Mouse (Mus musculus): ENCODE data around the gene Gm1123.

The Gm1123 gene

DNA sequence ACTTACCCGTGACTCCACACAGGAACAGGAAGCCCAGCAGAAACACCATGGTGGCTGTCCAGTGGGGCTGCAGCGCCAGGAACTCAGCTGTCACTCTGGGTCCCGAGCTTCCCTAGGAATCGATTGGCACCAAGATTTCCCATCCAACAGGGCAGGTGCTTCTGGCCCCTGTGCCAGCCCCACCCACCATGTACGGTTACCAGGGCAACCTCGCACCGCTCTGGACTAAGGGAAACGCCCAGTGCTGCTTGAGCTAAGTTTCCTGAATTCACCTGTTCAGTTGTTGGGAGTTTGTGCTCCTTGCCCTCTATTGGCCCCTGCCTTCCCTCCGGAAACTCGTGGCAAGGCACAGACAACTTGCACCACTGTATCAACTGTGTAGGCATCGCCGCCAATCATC lies at the start of gene Gm1123:
TSS of gene Gm1123 (minus strand) at position 141 of the 400 bp plus-strand sequence.
- no peak for DNase-seq (ENCODE audit: low spot score)

DNA sequence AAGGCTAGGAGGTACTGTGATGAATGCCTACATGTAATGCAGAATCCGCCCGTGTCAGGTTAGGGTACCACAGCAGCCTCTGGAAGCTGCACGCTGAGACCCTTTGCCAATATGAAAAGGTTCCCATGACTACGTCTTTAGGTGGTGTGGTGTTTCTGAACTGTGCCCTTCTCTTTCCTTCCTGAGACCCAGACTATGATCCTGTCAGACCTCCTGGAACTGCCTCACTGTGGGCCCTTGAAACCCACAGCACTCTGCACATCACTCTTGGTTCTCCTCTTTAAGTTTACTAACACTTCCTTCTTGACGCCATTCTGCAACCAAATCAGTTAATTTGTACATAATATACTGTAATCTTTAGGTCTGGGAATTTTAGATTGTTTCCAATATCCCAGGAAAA lies 46.2 kb upstream of the Gm1123 start:
- DNase-seq (ENCODE audit: low spot score): no peak

DNA sequence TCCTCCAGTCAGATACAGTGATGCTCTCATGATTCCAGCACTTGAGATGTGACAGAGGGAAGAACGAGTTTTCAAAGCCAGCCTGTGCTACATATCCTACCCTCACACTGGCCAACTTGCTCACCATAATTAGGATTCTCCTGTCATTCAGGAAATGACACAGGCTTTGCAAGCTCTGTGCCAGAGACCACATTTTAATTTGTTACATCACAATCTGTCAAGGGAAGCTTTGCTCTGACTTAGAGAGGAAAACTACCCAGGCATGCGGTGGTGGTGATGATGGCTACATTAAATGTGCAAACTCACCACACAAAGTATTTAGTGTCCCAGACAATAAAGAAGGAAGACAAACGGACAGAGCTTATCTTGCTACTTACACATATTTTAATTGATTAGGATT lies 45.8 kb upstream of the Gm1123 start:
- no peak for DNase-seq (ENCODE audit: low spot score)

DNA sequence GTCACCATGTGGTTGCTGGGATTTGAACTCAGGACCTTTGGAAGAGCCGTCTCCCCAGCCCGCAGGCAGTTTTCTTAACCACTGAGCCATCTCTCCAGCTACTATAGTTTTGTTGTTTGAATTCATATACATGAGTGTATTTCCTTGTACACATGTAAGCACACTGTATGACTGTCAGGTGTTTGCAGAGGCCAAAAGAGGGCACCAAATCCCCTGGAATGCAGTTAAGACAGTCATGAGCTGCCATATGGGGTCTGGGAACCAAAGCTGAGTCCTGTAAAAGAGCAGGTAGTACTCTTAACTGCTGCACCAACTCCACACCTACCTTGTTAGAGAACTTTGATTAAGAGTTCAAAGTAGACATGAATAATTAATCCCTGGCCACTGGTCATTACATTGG lies 45.1 kb upstream of the Gm1123 start:
- no peak for DNase-seq (ENCODE audit: low spot score)

DNA sequence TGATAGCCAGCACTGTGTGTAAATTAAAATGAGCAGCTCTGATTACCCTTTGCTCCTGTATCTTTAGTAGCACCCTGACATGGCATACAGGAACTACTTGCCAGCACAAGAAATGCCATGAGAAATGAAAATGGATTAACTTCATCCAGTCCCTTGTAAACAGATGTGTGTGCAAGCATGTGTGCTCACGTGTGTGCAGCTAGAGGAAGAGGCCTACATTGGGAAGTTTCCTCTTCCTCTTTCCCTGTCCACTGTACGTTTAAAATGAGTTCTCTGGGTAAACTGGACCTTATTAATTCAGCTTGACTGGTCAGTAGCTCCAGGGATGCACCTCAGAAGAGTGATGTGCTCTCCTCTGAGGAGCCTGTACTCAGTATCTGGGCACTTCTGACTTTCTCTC lies 38.9 kb upstream of the Gm1123 start:
- no peak for DNase-seq (ENCODE audit: low spot score)

DNA sequence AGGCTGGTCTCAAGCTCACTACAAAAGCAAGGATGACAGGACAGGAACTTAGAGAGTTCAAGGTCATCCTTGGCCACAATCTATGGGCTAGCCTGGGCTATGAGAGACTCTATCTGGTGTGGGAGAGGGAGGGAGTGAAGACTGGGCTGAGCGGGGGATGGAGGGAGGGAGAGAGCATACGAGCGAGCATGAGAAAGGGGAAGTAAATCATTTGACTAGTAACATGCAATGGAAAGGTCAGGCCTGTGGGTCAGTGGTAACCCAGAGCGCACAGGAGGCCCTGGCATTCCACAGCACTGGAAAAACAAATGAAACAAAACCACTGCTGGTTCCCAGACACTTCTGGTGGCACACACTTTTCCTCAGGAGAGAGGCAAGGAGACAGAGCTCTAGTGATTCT lies 37.0 kb upstream of the Gm1123 start:
- DNase-seq (ENCODE audit: low spot score): no peak

DNA sequence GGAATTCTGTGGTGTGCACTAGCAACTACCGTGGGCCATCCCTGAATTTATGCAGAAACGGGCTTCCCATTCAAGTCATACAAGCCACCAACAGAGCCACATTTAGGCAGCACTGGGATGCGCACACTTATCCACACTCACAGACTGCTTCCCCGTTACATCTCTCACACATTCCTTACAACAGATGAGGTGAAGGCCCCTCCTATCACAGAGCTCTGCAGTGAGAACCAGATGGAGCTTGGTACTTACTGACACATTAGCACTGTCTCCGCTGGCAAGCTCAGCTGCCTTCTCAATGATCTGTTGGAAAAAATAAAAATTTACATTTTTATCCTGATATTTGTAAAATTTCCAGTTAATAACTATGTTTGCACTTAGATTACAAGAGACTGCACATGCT lies 29.8 kb upstream of the Gm1123 start:
- DNase-seq (ENCODE audit: low spot score): no peak

DNA sequence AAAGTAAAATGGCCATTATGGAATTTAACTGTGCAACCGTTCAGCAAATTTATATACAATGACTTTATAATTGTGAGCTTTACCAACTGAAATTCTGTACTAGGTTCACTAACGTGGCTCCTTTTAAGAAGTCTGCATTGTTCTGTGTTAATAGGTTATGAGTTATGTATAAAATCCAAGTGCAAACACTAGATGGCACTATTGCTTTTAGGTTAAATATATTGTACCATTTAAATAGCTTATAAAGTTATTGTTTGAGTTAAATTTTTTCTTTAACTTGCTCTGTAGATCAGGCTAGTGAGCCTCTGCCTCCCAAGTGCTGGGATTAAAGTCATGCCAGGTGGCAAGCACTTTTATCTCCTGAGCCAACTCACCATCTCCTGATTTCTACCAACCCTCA lies 28.7 kb upstream of the Gm1123 start:
- no peak for DNase-seq (ENCODE audit: low spot score)

DNA sequence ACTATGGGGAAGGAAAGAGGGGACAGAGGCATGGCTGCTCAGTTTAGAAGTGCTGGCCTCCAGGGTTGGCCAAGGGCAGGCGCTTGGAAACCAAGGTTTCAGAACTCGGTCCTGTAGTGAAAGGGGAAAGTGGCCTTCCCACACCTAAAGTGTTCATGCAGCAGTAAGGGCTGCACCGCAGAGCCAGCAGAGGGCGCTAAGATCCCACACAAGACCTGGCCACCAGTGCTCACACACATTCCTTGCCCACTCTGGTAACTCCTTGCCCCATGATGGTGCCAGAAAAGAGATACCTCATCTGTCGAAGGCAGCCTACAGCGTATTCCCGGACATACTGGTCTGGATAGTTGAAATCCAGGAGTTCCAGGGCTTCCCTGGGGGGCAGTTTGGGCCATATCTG lies 27.0 kb upstream of the Gm1123 start:
- peak; percentile 45 for DNase-seq (ENCODE audit: low spot score)

DNA sequence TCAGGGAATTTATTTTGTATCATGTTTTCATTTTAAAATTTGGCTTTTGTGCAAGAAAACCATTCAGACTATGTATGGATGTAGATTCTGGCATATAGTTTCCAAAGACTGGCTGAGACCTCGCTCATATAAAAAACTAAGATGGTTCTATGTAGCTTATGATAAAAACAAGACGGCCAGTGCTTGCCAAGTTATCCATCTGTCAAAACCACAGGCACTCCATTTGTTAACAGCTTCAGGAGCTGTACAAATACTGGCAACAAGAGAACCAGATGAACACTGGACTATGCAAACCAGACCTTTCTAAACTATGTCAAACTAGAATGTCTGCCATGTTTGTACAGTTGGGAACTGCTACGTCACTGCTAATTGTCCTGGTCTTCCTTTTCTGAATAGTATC lies 22.2 kb upstream of the Gm1123 start:
- DNase-seq (ENCODE audit: low spot score): no peak

DNA sequence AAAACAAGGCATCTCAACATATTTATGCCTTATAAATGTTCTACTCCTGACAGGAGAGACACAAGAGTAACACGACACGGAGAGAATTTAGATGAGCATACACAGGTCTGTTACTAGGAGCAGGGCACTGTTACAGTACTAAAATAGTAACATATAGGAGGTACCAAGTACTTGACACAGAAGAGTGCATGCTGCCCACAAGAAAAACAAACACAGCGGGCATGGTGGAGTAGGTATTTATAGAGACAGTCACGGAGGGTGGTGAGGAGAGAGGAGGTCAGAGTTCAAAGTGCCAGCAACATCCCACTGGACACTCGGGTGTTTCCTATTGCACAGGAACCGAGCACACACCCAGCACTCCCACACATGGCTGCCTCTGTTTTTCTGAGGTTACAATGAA lies 14.2 kb upstream of the Gm1123 start:
- DNase-seq (ENCODE audit: low spot score): no peak

DNA sequence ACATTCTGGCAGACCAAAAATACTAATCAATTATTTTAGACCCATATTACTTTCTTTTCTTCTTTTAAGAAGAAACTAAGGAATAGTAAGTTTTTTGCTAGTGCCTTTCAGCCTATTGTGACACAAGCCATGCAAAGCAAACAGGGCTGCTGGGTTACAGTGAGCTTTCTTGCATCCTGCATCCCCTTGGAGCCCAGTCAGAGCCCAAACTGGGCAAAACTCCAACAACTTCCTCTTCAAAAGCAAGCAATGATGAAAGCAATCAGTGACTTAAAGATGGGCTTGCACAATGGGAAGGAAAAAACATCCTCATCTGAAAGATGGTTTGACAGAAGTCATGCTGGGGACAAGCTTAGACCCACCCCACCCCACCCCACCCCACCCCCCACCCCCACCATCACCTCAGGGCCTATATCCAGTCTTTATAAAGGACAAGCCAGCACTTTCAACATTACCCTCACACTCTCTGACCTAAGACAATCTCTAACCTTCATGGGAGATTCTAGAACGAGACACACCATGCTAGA lies 13.3 kb upstream of the Gm1123 start:
- DNase-seq (ENCODE audit: low spot score): no peak

DNA sequence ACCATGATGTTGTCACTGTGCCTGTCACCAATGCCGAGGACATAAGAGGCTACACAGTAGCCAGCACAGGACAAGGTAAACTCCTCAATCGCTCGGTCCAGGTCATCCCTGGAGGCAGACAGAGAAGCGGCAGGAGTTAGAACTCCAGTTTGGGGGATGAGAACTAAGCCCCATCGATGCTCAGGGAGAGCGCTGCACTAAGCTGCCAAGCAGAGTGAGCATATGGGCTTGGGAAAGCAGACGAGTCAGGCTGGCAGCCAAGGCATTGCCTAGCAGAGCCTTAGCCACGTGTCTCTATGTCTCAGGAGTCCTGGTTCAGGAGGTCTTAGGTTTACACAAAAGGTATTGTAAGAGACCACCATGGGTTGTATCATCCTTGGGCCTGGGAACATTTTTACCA lies 9.2 kb upstream of the Gm1123 start:
- no peak for DNase-seq (ENCODE audit: low spot score)

DNA sequence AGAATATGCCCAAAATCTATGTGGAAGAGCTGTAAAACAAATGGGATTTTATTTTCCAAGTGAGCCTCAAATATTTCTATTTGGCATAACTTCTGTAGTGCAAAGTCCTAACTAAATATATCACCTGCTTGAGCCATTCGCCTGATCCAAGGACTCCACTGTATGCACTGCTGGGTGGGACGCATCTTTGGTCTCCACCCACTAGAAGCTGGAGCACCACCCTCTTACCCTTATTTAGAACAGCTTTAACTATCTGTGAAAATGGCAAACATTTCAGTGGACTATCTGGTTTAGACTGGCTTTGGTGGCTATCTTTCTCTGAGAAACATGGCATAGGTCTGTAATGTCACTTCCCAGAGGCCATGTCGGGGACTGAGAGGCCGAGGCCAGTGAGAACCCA lies 7.1 kb upstream of the Gm1123 start:
- DNase-seq (ENCODE audit: low spot score): no peak

DNA sequence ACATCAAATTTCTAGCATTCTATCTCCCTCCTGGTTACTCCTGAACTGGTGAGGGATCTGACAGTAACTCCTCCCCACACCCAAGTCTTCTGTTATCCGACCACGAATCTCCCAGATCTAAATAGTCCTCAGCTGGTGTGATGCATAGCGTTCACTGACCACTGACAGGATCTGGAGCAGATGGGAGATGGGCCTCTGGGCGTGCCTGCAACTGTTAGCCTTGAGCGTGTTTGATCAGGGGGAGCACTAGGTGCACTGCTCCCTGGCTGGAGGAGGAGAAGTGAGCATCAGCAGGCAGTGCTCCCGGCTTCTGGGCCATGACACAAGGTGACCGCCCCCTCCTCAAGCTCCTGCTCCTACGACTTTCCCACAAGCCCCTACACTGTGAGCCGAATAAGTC lies 6.5 kb upstream of the Gm1123 start:
- DNase-seq (ENCODE audit: low spot score): no peak

DNA sequence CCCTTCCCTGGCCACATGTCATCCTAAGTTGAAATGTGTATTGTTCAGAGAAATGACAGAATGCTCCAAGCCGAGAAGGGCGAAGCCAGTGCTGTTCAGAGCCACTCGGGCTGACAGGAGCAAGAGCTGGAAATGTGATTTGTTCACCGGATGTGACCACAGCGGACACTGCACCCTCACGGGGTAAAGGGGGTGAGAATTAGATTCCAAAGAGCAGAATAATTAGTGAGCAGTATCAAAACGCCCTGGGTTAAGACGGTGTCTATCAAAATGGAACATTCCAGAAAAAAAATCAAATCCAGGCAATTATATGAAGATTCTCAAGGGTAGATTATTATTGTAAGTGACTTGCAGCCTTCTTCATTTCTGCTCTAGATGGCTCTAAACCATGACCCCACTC lies 1.4 kb downstream of the Gm1123 start:
- no peak for DNase-seq (ENCODE audit: low spot score)

DNA sequence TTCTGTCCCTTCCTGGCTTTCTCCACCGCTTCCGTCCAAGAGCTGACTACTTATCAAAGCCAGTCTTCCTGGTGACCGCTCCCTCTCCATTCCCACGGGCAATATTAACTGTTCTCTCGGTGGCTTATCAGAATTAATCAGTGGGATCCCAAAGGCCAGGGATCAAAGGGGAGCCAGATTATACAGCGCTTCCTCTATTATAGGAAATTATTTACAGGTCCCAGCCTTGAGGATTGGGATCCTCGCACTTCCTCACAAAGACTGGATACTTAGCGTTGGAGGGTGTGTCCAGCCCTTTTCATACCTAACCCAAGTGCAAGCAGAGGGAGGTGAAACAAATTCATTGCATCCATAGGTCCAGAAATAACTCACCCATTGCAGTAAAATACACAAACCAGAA lies 3.5 kb downstream of the Gm1123 start:
- no peak for DNase-seq (ENCODE audit: low spot score)

DNA sequence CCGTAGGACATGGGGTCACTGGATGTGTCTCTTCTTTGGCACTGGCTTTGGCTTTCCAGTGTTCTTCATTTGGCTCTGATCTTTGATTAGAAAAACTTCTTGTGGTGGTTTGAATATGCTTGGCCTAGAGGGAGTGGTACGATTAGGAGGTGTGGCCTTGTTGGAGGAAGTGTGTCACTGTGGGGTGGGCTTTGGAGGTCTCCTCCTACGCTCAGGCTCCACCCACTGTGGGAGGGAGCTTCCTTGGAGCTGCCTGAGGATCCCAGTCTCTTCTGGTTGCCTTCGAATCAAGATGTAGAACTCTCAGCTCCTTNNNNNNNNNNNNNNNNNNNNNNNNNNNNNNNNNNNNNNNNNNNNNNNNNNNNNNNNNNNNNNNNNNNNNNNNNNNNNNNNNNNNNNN lies 13.8 kb downstream of the Gm1123 start:
- DNase-seq (ENCODE audit: low spot score): no peak

DNA sequence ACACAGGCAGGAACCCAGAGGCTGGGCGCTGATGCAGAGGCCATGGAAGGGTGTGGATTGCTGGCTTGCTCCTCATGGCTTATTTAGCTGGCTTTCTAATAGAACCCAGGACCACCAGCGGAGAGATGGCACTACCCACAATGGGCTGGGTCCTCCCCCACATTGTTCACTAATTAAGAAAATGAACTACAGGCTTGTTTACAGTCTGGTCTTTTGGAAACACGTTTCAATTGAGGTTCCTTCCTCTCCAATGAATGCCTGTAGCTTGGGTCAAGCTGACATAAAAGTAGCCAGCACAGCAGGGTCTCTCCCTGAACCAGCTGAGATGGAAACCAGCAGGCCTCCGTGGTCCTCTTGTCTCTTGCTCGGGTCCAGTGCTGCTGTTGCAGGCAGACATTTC lies 14.3 kb downstream of the Gm1123 start:
- no peak for DNase-seq (ENCODE audit: low spot score)

DNA sequence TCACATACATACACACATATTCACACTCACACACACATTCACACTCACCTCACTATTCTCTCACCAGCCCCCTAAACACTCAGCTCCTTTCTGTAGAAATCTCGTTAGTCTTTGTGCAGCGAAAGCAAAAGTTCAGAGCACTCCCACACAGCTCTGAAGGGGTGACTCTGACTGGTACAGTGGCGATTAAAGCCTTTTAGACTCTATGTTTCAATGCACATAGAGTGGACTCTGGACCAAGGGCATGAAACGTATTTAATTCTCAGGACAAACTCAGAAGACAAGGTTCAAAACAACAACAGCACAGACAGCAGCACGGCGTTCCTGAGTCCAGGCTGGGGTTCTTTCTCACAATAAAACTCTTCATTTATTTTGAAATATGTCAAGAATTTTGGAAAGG lies 17.8 kb downstream of the Gm1123 start:
- no peak for DNase-seq (ENCODE audit: low spot score)

DNA sequence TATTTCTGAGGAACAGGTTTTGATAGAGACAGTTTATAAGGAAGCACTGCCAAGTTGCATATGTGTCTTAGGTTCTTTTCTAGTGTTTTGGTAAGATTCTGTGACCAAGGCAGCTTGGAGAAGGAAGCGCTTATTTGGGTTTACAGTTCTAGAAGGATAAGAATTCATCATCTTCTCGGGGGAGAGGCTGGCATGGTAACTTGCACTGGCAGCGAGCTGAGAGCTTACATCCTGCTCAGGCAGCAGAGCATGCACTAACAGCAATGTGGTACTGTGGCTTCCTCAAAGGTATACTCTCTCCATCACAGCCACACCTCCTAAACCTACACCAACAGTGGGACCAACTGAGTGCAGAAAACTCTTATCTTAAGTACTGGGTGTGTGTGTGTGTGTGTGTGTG lies 18.8 kb downstream of the Gm1123 start:
- DNase-seq (ENCODE audit: low spot score): no peak

DNA sequence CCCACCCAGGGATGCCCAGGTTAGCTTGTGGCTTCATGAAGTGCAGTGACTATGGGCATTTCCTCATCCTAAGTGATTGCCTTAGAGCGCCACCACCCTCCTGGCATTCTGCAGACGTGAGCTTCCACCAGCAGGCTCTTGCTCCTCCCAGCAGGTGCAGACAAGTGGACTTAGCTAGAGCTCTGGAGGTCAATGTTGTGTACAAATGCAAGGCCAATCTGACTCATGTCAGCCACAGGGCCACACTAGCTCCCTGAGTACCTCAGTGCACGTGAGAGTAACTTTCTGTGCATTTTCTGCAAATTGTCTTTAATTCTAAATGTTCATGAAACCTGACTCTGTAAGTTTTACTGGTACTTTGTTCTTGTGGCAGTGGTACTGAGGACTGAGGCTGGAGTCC lies 19.2 kb downstream of the Gm1123 start:
- no peak for DNase-seq (ENCODE audit: low spot score)

DNA sequence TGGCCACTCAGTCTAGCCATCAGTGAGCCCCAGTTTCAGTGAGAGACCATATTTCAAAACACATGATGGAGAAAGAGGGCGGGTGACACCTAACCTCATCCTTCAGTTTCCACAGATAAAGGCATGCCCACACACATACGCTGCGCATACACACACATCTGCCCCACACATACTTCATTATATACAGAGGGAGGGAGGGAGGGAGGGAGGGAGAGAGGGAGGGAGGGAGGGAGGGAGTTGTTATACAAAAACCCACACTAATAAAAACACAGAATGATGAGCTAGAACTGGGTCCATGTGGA lies 25.7 kb downstream of the Gm1123 start:
- DNase-seq (ENCODE audit: low spot score): no peak

DNA sequence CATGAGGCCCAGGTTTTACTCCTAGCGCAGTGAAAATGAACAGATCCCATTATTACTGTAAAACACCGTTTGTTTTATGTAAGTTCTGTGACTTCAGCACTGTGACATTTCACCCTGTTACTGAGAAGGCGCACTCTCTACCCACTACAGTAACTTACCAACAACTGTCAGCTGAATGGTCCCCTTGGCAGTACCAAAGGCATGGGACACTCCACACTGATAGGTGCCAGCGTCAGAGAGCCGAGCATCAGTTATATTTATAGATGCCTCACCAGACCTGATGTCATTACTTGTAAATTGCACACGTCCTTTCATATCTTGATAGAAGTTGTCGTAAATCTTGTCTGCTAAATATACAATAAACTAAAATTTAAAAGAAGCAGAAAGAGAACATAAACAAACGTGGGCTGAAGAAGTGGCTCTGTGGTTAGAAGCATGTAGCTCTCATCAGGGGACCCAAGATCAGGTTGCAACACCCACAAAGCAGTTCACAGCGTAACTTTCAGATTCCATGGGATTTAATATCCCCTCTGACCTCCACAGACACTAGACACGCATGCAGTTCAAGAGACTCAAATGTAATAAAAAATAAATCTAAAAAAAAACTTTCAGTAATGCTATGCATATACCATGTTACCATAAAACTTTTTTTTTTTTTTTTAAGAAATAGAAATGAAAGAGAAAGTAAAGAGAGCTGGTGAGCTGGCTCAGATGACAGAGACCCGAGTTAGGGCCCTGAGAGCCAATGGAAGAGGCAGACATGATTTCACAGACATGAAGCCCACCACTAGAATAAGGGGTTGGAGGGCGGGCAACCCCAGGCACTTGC lies 26.2 kb downstream of the Gm1123 start:
- DNase-seq (ENCODE audit: low spot score): no peak

All from ovary, adult 18-20 months (tissue).